Mouse (Mus musculus) testis, adult 2 months (tissue): ENCODE measurements around the gene Fam181a.

Source experiments
- CTCF ChIP-seq: fragments of 200-500 bp; IDR thresholded peaks from 2 replicates; pipeline ENCODE4 v1.5.1; 2012; ENCODE audit warnings: low read depth, mild to moderate bottlenecking, inconsistent platforms, low read length, moderate library complexity; ENCODE audit not compliant: control insufficient read depth, insufficient read depth, insufficient replicate concordance
- POLR2A ChIP-seq: fragments of 200-500 bp; IDR thresholded peaks from 2 replicates; pipeline ENCODE4 v1.6.1; 2012; ENCODE audit warnings: low read depth, mild to moderate bottlenecking, inconsistent platforms, low read length, moderate library complexity; ENCODE audit not compliant: control insufficient read depth

DNA sequence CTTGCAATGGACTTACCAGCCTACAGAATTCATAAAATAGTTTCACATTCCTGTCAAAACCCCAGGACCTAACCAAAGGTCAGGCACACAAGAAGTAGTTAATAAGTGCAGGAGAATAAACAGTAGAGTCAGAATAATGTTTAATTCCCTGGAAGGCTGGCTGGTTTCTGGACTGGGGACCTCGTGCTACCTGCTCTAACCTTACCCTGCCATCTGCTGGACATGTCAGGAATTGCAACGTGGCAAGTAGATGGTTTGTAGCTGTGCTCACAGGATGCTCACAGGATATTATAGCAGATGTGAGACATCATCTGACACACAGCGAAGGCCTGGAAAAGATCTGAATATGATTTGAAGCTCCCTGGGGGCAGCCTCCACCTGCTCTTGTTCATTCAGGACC, 37.7 kb downstream of the Fam181a start:
- peak; percentile 89; the same call in 1 of the 2 replicates for TF ChIP-seq CTCF
- TF ChIP-seq POLR2A: no peak
